Mouse (Mus musculus) midbrain, embryonic 11.5 days (tissue): ENCODE measurements around the gene Elfn1. TPM values are rescaled to one million over a fixed set of nuclear protein-coding genes. Genes with fewer than 3 reads are reported as not detected.

Experiments used
- ATAC-seq: fragments of 200-750 bp; cut with Nextera tagmentation; 2 replicates; pipeline ENCODE4 v1.8.0; 2017; ENCODE audit warnings: moderate TSS enrichment, moderate library complexity; ENCODE audit not compliant: low FRiP score
- DNase-seq: peaks from one replicate; pipeline ENCODE4 v3.0.0; 2015; ENCODE audit warnings: low spot score; ENCODE audit errors: missing footprints
- H3K27ac ChIP-seq: fragments of 300-500 bp; sonication (generic); 2 replicates; pipeline ENCODE4 v1.5.1; 2014; ENCODE audit warnings: low read depth, low read length
- H3K27me3 ChIP-seq: fragments of 300-500 bp; sonication (generic); 2 replicates; pipeline ENCODE4 v1.6.1; 2014; ENCODE audit warnings: mild to moderate bottlenecking, low read length, moderate library complexity, mixed read lengths; ENCODE audit not compliant: control insufficient read depth, insufficient read depth
- H3K36me3 ChIP-seq: fragments of 300-500 bp; sonication (generic); 2 replicates; pipeline ENCODE4 v1.6.1; 2014; ENCODE audit warnings: mild to moderate bottlenecking, low read length, moderate library complexity, mixed read lengths; ENCODE audit not compliant: control insufficient read depth, insufficient read depth
- H3K4me1 ChIP-seq: fragments of 300-500 bp; sonication (generic); 2 replicates; pipeline ENCODE4 v1.6.1; 2014; ENCODE audit warnings: low read length; ENCODE audit not compliant: control insufficient read depth, insufficient read depth
- H3K4me2 ChIP-seq: fragments of 300-500 bp; sonication (generic); 2 replicates; pipeline ENCODE4 v1.6.1; 2014; ENCODE audit warnings: mild to moderate bottlenecking, moderate library complexity
- H3K4me3 ChIP-seq: fragments of 300-500 bp; sonication (generic); 2 replicates; pipeline ENCODE4 v1.5.1; 2014; ENCODE audit warnings: low read depth, low read length
- H3K9ac ChIP-seq: fragments of 300-500 bp; sonication (generic); 2 replicates; pipeline ENCODE4 v1.6.1; 2014; ENCODE audit warnings: low read length
- H3K9me3 ChIP-seq: fragments of 300-500 bp; sonication (generic); 2 replicates; pipeline ENCODE4 v1.6.1; 2016; ENCODE audit warnings: low read length; ENCODE audit not compliant: control insufficient read depth
- WGBS: fragments of 180-500 bp; shearing (Covaris S2); extraction: QIAGEN DNeasy Blood & Tissue Kit; methylation state at CpG from one replicate; pipeline ENCODE4 v1.1.7; 2014; 5-methylcytosine and 5-hydroxymethylcytosine counted together
- polyA plus RNA-seq: library from polyadenylated mRNA; unstranded; fragments of >200 nt; fragmentation: Nextera tagmentation; extraction: Ambion mirVana; gene quantifications from 2 replicates; pipeline ENCODE4 v1.2.1, GENCODE M21; 2014

The Elfn1 gene
- polyA plus RNA-seq = 0.77 and 1.0 TPM in 2 replicates

DNA sequence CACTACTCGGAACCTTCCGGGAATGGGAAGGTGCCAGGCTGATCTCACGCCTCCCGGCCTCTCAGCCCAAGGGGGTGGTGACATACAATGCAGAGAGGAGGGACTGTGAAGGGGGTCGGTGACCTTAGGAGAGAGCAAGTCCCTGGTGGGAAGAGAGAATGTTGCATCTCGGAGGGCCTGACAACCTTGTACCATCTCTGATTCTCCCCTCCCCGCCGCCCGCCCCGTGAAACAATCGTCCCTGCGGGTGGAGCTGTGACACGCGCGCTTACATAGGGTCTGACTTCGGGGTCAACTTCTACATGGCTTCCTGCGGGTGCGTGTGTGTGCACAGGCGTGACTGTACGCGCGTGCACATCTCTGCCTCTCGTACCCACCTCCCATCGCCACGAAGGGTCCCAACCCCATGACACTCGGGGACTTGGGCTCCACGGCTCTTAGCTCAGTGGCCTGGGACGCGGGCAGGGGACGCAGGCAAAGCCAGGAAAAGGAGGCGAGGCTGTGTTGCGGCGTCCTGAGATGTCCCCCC is at the start of gene Elfn1:
Gene Elfn1 (plus strand): TSS at position 230 of the 529 bp plus-strand sequence.
- peak; percentile 15 for ATAC-seq

GRCm38 (mm10) chr5:139860328-139861104 is 47.2 kb upstream of the Elfn1 start:
- Histone ChIP-seq H3K4me1 (peaks cover 3% of the 10 kb centered on the region; the same call in 1 of the 2 replicates), H3K36me3 (no peaks in the 10 kb centered on the region), H3K4me3 (no peak overlapping the region), H3K9ac (no peak overlapping the region), H3K4me2 (no peak overlapping the region), H3K27ac (no peak overlapping the region), H3K27me3 (no peaks in the 10 kb centered on the region), H3K9me3 (no peaks in the 10 kb centered on the region)
- WGBS = 24% methylated on average over 15 of the region's 15 CpGs
- peak; percentile 89 for DNase-seq
- peak; percentile 35; the same call in 1 of the 2 replicates for ATAC-seq

More for the DNA sequence above, at the start of gene Elfn1:
- DNase-seq = peak; percentile 96
- no peaks in the 10 kb centered on the region for H3K36me3 ChIP-seq
- H3K9me3 ChIP-seq = no peaks in the 10 kb centered on the region
- under 1% methylated on average over 33 of the region's 33 CpGs for WGBS
- peak within 1 kb of the TSS; percentile 97 for H3K4me2 ChIP-seq
- peak within 1 kb of the TSS; percentile 76 for H3K9ac ChIP-seq
- H3K4me1 ChIP-seq = peaks cover 41% of the 10 kb centered on the region
- peak within 1 kb of the TSS; percentile 62 for H3K4me3 ChIP-seq
- H3K27ac ChIP-seq = no peak within 1 kb of the TSS
- H3K27me3 ChIP-seq = peaks cover 72% of the 10 kb centered on the region

DNA sequence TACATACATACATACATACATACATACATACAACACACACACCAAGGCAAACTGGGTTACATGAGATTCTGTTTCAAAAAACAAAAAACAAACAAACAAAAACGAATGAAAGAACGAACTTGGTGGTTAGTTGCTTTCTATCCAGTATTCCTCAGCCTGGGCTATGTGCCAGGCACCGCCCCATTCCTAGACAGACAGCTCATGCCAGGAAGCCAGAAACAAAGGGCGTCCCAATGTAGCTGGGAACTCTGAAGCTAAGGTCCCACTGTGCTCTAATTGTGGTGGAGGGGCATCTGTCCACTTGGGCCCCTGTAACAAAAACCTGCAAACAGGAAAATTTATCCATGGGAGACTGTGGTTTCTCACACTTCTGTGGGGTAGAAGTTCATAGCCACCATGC is 45.0 kb upstream of the Elfn1 start:
- peak; percentile 54 for DNase-seq
- 73% methylated on average over 4 of the region's 4 CpGs for WGBS
- ATAC-seq = no peak
- no peaks in the 10 kb centered on the region for H3K36me3 ChIP-seq
- no peak overlapping the region for H3K4me2 ChIP-seq
- peaks cover 3% of the 10 kb centered on the region; the same call in 1 of the 2 replicates for H3K4me1 ChIP-seq
- no peaks in the 10 kb centered on the region for H3K9me3 ChIP-seq
- H3K4me3 ChIP-seq = no peak overlapping the region
- H3K9ac ChIP-seq = no peak overlapping the region
- no peaks in the 10 kb centered on the region for H3K27me3 ChIP-seq
- no peak overlapping the region for H3K27ac ChIP-seq

DNA sequence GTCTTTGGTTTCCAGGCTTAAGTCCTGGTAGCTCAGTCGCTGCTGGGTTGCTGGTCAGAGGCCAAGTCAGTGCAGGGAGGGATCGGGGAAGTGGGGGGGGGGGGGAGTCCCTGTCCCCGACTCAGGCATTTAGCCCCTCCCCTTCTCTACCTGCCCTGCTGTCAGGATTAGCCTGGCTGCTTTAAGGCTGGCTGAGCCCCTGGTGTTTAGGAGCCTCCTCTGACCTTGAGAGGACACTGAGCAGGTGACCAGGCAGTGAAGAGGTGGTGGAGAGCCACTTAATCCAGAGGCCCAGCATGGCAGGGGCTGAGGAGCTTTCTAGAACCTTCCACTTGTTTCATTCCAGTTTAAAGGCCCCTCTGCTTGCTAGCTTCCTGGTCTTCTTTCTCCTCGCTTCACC is 36.9 kb upstream of the Elfn1 start:
- H3K9ac ChIP-seq = no peak overlapping the region
- no peaks in the 10 kb centered on the region for H3K9me3 ChIP-seq
- no peak overlapping the region for H3K27ac ChIP-seq
- H3K27me3 ChIP-seq = no peaks in the 10 kb centered on the region
- no peaks in the 10 kb centered on the region for H3K4me1 ChIP-seq
- H3K4me3 ChIP-seq = no peak overlapping the region
- DNase-seq (peak; percentile 75), ATAC-seq (no peak)
- no peaks in the 10 kb centered on the region for H3K36me3 ChIP-seq
- no peak overlapping the region for H3K4me2 ChIP-seq
- WGBS = 15% methylated on average over 4 of the region's 4 CpGs

- H3K4me1 ChIP-seq = no peaks in the 10 kb centered on the region
- no peak overlapping the region for H3K4me2 ChIP-seq
- H3K36me3 ChIP-seq = no peaks in the 10 kb centered on the region
- DNase-seq = peak; percentile 74
- H3K27ac ChIP-seq = no peak overlapping the region
- ATAC-seq = no peak
- H3K4me3 ChIP-seq = no peak overlapping the region
- 92% methylated on average over 1 of the region's 1 CpGs for WGBS
- H3K9me3 ChIP-seq = no peaks in the 10 kb centered on the region
- no peaks in the 10 kb centered on the region for H3K27me3 ChIP-seq
- H3K9ac ChIP-seq = no peak overlapping the region
Measured at GRCm38 (mm10) chr5:139871526-139871925, 36.2 kb upstream of the Elfn1 start.

DNA sequence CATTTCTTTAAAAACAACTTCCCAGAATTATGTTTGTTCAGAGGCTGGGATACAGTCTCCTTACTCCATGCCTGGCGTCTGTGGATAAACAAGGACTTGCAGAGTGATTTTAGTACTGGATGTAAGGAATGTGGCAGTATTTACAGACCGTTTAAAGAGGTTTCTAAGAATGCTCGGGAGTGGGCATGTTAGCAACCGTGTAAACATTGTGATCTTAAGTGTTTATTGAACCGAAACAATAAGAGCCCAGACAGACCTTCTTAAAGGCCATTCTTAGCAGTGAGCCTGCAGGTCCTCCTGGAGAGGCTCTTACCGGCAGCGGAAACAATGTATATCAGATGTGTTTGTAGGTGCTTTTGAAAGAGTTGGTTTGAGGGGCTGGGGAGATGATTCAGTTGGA is 30.2 kb upstream of the Elfn1 start:
- H3K9ac ChIP-seq = no peak overlapping the region
- DNase-seq (peak; percentile 28), ATAC-seq (no peak)
- H3K36me3 ChIP-seq = no peaks in the 10 kb centered on the region
- no peak overlapping the region for H3K27ac ChIP-seq
- H3K9me3 ChIP-seq = no peaks in the 10 kb centered on the region
- 65% methylated on average over 7 of the region's 7 CpGs for WGBS
- no peak overlapping the region for H3K4me3 ChIP-seq
- H3K4me1 ChIP-seq = no peaks in the 10 kb centered on the region
- no peaks in the 10 kb centered on the region for H3K27me3 ChIP-seq
- H3K4me2 ChIP-seq = no peak overlapping the region

DNA sequence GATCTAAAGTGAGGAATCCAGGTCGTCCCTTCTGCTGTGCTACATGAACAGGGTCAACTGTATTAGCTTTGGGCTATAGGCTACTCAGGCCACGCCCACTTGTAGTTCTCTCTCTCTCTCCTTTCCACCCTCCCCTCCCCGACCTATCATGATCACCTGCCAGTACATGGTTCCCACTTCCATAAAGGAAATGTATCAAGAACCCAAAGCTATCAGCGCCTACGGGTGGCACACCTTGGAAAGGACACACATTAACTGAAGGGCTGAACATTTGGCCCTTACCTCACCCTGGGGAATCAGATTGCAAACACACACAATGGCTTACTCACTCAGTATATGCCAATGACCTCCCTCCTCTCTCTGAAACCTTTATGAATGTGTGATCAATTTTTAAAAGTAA is 28.0 kb upstream of the Elfn1 start:
- peak; percentile 45 for DNase-seq
- no peaks in the 10 kb centered on the region for H3K36me3 ChIP-seq
- H3K4me1 ChIP-seq = no peaks in the 10 kb centered on the region
- H3K9me3 ChIP-seq = no peaks in the 10 kb centered on the region
- H3K9ac ChIP-seq = no peak overlapping the region
- no peak overlapping the region for H3K4me2 ChIP-seq
- H3K27me3 ChIP-seq = no peaks in the 10 kb centered on the region
- no peak for ATAC-seq
- no peak overlapping the region for H3K27ac ChIP-seq
- H3K4me3 ChIP-seq = no peak overlapping the region
- 79% methylated on average over 5 of the region's 5 CpGs for WGBS

DNA sequence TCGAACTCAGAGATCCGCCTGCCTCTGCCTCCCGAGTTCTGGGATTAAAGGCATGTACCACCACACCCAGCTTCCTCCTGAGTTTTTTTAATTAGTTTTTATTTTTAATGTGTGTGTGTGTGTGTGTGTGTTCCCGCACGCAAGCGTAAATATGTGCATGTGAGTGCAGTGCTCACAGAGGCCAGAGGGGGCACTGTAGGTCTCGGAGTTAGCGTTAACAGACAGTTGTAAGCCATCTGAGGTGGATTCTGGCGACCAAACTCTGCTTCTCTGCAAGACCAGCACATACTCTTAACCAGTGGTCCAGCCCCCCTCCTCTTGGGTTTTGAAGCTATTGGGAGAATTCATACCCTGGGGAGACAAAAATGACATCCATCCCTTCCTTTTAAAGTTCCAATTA is 26.6 kb upstream of the Elfn1 start:
- WGBS = 92% methylated on average over 9 of the region's 9 CpGs
- Histone ChIP-seq H3K27ac (no peak overlapping the region), H3K27me3 (no peaks in the 10 kb centered on the region), H3K4me2 (no peak overlapping the region), H3K9me3 (no peaks in the 10 kb centered on the region), H3K9ac (no peak overlapping the region), H3K4me1 (no peaks in the 10 kb centered on the region), H3K36me3 (no peaks in the 10 kb centered on the region), H3K4me3 (no peak overlapping the region)
- DNase-seq = no peak
- ATAC-seq = no peak

- Histone ChIP-seq H3K9ac (no peak overlapping the region), H3K4me2 (no peak overlapping the region), H3K36me3 (no peaks in the 10 kb centered on the region), H3K27ac (no peak overlapping the region), H3K27me3 (no peaks in the 10 kb centered on the region), H3K4me3 (no peak overlapping the region), H3K9me3 (no peaks in the 10 kb centered on the region), H3K4me1 (peaks cover 12% of the 10 kb centered on the region)
- DNase-seq (peak; percentile 41), ATAC-seq (no peak)
- 37% methylated on average over 3 of the region's 3 CpGs for WGBS
Measured at GRCm38 (mm10) chr5:139888624-139889023, 19.1 kb upstream of the Elfn1 start.
